Mouse (Mus musculus): ENCODE measurements around the gene Gm960.

The Gm960 gene

DNA sequence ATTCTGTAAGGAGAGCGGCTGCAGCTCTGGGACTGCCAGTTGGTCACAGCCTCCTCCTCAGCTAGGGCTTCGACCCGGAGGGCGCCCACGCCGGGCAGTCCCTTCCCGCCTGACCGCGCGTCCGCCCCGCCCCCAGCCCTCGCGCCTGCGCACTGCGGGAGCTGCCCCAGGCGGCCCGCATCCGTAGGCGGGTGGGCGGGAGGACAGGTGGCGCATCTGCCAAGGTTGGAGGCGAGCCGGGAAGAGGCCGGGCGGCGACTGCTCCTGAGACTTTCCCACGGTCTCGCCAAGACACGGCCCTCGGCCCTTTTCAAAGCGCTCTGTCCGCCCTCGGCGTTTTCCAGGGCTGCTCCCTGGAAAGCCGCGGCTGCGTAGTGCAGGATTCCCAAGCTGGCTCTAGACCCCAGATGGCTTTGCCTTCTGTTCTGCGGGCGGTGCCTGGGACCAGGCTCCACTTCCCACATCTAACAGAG lies at the start of gene Gm960:
TSS of gene Gm960 (minus strand) at position 464 of the 473 bp plus-strand sequence.
- DNase-seq: peak in 1 of 2 experiments; percentile 32

GRCm38 (mm10) chr19:4747631-4748312 lies 49.3 kb upstream of the Gm960 start:
- DNase-seq: no peak

GRCm38 (mm10) chr19:4746611-4747010 lies 48.1 kb upstream of the Gm960 start:
- no peak for DNase-seq

DNA sequence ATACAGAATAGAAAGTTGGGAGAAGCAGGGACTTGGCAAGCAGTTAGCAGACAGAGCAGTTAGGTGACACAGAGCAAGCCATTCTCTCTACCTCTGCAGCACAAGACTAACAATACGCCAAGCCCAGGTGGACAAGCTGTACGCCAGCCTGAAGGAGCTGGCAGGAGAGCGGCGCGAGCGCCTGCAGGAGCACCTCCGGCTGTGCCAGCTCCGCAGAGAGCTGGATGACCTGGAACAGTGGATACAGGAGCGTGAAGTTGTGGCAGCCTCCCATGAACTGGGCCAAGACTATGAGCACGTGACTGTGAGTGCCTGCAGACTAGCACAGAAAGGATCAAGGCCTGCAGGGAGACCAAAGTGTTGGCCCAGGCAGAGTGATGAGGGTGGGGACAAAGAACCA lies 47.2 kb upstream of the Gm960 start:
- no peak for DNase-seq

DNA sequence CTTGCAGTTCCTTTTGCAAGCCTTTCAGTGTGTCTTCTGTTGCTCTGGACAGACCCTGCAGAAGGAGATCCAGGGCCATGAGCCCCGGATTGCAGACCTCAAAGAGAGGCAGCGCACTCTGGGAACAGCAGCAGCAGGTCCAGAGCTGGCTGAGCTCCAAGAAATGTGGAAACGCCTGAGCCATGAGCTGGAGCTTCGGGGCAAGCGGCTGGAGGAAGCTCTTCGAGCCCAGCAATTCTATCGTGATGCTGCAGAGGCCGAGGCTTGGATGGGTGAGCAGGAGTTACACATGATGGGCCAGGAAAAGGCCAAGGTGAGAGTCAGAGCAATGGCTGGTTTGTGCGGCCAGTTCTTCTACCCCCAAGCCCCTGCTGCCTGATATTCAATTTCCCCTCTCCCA lies 46.6 kb upstream of the Gm960 start:
- no peak for DNase-seq

DNA sequence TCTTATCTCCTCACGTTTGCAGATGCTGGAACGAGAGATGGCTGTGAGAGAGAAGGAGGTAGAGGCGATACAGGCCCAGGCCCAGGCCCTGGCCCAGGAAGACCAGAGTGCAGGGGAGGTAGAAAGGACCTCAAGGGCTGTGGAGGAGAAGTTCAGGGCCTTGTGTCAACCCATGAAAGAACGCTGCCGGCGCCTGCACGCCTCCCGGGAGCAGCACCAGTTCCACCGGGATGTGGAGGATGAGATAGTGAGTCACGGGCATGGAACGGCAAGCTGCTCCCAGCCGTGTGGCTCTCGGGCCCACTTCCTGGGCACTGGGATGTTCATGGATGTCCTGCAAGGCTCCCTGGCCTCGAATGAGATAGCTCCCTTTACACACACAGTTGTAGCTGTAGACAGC lies 45.6 kb upstream of the Gm960 start:
- DNase-seq: no peak

- DNase-seq: no peak
Measured at GRCm38 (mm10) chr19:4743524-4743923, 45.1 kb upstream of the Gm960 start.

DNA sequence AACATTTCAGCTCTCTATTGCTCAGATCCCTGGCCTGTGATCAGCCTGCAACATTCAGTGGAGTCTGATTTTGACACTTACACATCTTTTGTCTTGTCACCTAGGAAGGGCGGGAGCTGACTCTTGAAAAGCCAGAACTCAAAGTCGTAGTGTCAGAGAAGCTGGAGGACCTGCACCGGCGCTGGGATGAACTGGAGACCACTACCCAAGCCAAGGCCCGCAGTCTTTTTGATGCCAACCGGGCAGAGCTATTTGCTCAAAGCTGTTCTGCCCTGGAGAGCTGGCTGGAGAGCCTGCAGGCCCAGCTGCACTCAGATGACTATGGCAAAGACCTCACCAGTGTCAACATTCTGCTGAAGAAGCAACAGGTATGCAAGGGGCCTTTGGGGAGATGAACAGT lies 43.8 kb upstream of the Gm960 start:
- no peak for DNase-seq

DNA sequence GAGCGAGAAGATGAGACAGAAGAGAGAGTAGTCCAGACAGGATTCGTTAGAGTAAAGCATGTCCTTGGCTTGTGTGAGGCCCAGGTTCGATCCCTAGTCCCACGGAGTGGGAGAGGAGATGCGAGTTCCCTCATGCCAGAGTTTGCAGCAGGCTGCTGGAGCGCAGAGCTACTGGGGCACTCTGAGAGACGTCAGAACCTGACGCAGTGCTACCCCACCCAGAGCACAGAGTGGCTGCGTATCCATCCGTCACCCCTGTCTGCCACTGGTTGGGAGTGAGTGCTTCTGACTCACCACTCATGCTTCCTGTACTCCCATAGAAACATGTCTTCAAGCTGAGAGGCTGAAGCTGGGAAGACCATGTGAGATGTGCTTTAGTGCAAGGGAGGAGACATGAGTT lies 43.0 kb upstream of the Gm960 start:
- no peak for DNase-seq

- DNase-seq: no peak
Measured at GRCm38 (mm10) chr19:4739762-4740161, 41.3 kb upstream of the Gm960 start.

- no peak for DNase-seq
Measured at GRCm38 (mm10) chr19:4739053-4739452, 40.6 kb upstream of the Gm960 start.

DNA sequence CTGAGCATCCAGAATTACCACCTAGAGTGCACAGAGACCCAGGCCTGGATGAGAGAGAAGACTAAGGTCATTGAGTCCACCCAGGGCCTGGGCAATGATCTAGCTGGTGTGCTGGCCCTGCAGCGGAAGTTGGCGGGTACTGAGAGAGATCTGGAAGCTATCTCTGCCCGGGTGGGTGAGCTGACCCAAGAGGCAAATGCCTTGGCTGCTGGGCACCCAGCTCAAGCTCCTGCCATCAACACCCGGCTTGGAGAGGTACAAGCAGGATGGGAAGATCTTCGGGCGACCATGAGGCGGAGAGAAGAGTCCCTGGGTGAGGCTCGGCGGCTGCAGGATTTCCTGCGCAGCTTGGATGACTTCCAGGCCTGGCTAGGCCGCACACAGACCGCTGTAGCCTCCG lies 39.4 kb upstream of the Gm960 start:
- no peak for DNase-seq

DNA sequence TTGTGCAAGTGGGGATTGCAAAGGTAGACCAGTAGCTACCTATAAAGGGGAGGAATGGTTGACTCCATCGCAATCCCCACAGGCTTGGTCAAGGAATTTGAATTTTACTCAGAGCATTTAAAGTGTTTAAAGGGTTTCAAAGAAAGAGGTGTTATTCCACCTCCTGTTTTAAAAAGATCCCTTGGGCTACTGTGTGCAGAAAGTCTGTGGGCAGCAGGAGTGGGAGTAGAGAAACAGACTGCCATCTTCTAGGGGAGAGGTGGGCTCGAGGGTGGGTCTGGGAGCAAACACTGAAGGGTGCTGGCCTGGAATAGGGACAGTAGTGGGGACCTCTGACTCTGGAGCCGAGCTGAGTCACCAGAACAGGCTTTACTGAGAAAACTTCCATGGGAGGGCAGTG lies 34.6 kb upstream of the Gm960 start:
- no peak for DNase-seq

GRCm38 (mm10) chr19:4729186-4729585 lies 30.7 kb upstream of the Gm960 start:
- DNase-seq: no peak

DNA sequence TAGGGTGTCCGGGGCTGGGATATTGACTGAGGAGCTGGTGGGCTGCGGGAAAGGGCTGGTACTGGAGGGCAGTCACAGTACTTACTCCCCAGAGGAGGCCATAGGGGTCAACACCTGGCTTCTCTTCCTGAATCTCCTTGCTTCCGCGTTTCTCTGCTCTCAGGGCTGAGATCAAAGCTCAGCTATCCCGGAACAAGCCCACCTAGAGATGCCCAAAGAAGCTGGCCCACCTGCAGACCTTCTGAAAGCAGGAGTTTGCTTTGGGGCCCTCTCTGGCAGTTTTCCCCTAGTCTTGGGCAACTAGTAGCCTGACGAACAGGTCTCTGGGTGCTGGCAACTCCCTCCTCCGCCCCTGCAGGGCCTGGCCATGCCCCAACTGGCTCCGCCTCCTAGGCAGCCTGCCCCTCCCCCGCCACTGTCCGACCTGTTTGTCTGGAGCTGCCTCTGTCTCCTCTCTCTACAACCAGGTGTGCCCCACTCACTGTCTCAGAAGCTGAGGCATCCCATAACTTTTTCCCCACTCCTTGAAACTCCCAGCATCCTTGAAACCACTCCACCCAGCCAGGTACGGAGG lies 22.3 kb upstream of the Gm960 start:
- no peak for DNase-seq

- DNase-seq: no peak
Measured at GRCm38 (mm10) chr19:4720112-4720511, 21.6 kb upstream of the Gm960 start.

DNA sequence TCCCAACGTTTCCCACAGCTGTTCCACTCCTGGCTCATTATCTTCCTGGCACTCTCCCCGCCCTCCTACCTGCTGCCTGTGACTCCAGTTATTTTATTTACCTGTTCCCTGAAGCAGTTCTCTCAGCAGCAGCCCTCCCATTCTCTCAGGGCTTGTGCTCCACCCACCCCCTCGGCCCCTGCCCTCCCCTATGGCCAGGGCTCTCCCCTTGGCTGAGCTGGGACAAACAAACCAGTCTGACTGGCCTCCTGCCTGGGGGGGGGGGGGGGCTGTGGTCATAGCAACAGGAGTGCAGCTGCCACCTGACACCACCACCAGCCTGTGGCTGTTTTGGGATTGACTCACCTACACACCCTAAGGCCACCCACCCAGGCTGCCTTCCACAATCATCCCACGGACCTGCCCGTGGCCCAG lies 20.9 kb upstream of the Gm960 start:
- DNase-seq: no peak

DNA sequence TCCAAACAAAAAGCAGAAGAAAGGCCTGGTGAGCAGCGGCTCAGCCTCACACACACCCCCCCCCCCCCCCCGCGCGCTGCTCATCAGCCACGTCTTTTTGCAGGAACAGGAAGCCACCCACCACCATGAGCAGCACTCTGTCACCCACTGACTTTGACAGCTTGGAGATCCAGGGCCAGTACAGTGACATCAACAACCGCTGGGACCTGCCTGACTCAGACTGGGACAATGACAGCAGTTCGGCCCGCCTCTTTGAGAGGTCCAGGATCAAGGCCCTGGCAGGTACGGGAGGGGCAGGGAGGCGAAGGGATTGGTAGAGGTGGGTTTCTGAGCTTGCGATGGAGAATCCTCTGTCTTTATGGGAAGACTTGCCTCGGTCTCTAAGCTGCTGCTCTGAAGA lies 20.2 kb upstream of the Gm960 start:
- no peak for DNase-seq

DNA sequence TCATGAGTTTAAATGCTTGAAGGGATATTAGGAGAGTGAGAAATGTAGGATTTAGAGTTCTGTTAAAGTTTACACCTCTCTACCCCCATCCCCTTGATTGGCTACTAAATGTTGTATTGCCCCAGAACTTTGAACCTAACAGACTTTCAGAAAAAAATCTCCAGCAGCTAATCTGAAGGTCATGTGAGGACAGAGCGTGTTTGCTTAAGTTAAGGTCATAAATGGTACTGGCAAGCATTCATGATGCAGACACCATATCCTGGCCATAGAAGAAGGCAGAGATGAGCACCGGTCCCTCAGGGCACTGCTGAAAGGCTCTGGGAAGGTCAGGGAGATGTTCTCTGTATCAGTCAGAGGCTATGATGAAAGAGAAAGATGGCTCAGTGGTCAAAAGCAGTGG lies 18.8 kb upstream of the Gm960 start:
- no peak for DNase-seq

DNA sequence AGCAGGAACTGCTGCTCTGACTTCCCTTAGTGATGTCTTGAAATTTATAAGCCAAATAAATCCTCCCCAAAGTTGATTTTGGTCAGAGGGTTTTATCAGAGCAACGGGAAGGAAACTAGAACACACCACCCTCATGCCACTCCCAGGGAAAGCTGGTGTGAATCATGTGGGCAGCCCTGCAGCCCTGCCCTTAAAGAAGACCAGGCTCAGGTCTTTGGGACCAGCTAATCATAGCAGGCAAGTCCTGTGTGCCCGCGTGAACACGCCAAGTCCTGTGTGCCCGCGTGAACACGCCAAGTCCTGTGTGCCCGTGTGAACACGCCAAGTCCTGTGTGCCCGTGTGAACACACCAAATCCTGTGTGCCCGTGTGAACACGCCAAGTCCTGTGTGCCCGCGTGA lies 18.3 kb upstream of the Gm960 start:
- no peak for DNase-seq

- DNase-seq: no peak
Measured at GRCm38 (mm10) chr19:4713886-4714285, 15.4 kb upstream of the Gm960 start.

DNA sequence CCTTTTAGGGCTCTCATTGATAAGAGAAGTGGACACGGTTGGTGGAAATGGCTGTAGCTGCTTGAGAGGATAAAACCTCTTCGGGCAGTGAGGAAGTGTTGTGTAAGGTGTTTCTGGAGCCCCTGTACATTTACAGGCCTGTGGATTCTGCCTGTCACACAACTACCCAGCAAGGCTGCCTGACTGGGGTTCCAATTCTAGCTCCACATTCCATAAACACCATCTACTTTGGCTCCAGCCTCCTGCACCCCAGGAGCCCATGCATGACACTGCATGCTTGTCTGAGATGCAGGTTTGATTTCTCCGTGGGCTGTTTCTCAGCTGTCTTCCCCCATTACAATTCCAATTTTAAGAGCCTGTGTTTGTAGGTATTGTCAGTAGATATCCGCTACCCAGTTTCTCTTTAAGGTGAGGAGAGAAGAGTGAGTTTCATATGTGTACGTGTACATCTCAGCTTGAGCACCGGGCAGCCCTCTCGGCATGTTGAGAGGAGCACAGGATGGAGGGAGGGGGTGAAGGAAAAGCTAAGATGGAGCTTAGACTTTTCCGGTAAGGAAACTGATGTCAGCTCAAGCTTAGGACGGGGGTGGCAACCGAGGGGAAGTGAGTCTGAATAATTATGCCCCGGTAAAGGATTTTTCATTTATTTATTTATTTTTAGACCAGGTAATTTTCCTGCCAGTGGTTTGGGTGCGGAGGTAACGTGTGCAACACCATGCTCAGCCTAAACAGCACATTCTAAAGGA lies 14.5 kb upstream of the Gm960 start:
- no peak for DNase-seq

GRCm38 (mm10) chr19:4712156-4712780 lies 13.8 kb upstream of the Gm960 start:
- no peak for DNase-seq
